Mouse (Mus musculus) testis, adult 2 months (tissue): ENCODE results near the gene Zfp36. TPM values are rescaled to one million over a fixed set of nuclear protein-coding genes. Genes with fewer than 3 reads are reported as not detected.

ENCODE experiments used
- H3K27ac ChIP-seq: fragments of 200-500 bp; 2 replicates; pipeline ENCODE4 v1.5.1; 2012; ENCODE audit warnings: low read depth, low read length; ENCODE audit not compliant: control insufficient read depth, insufficient read depth
- H3K27me3 ChIP-seq: fragments of 200-500 bp; 2 replicates; pipeline ENCODE4 v1.6.1; 2012; ENCODE audit warnings: mild to moderate bottlenecking, low read length, moderate library complexity; ENCODE audit not compliant: control insufficient read depth, insufficient read depth
- H3K36me3 ChIP-seq: fragments of 200-500 bp; 2 replicates; pipeline ENCODE4 v1.6.1; 2012; ENCODE audit warnings: mild to moderate bottlenecking, low read length; ENCODE audit not compliant: control insufficient read depth, insufficient read depth
- H3K4me1 ChIP-seq: fragments of 200-500 bp; 2 replicates; pipeline ENCODE4 v1.6.1; 2012; ENCODE audit warnings: low read length; ENCODE audit not compliant: control insufficient read depth, insufficient read depth
- H3K4me3 ChIP-seq: fragments of 200-500 bp; 2 replicates; pipeline ENCODE4 v1.5.1; 2012; ENCODE audit warnings: low read depth, mild to moderate bottlenecking, low read length, moderate library complexity, mixed read lengths; ENCODE audit not compliant: control insufficient read depth
- CTCF ChIP-seq: fragments of 200-500 bp; IDR thresholded peaks from 2 replicates; pipeline ENCODE4 v1.5.1; 2012; ENCODE audit warnings: low read depth, mild to moderate bottlenecking, inconsistent platforms, low read length, moderate library complexity; ENCODE audit not compliant: control insufficient read depth, insufficient read depth, insufficient replicate concordance
- POLR2A ChIP-seq: fragments of 200-500 bp; IDR thresholded peaks from 2 replicates; pipeline ENCODE4 v1.6.1; 2012; ENCODE audit warnings: low read depth, mild to moderate bottlenecking, inconsistent platforms, low read length, moderate library complexity; ENCODE audit not compliant: control insufficient read depth
- polyA plus RNA-seq: library from polyadenylated mRNA; depleted of rRNA; stranded (reverse); fragments of >200 nt; gene quantifications from 2 replicates; pipeline ENCODE4 v1.2.3, GENCODE M21; 2012

The Zfp36 gene
- polyA plus RNA-seq, 1 experiment, result 3.8 TPM

- peaks cover 3% of the 10 kb centered on the region; the same call in 1 of the 2 replicates for H3K4me1 ChIP-seq
- no peaks in the 10 kb centered on the region; the same call in 1 of the 2 replicates for H3K36me3 ChIP-seq
- H3K4me3 ChIP-seq, result no peak overlapping the region
- H3K27ac ChIP-seq, result peak overlapping the region; percentile 60; the same call in 1 of the 2 replicates
- H3K27me3 ChIP-seq, result no peaks in the 10 kb centered on the region
- TF ChIP-seq POLR2A, result no peak
- TF ChIP-seq CTCF, result no peak
These were observed 23.1 kb downstream of the Zfp36 start for GRCm38 (mm10) chr7:28356981-28357380.

DNA sequence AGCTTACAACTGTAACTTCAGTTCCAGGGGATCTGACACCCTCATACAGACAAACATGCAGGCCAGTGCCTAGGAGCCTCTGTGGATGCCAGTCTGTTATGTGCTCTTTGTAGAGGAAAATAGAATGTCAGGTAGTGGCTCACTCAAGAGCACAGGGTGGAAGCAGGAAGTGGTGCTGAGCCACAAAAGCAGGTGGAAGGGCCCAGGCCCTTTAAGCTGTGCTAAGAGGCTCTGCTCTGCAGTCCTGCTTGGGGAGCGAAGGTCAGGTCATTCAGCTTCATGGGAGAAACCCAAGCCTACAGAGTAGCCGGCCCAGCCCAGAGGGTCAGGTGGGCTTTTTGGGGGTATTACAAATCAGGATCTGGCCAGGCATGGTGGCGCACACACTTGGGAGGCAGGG lies 24.8 kb downstream of the Zfp36 start:
- H3K36me3 ChIP-seq, result no peaks in the 10 kb centered on the region; the same call in 1 of the 2 replicates
- H3K27ac ChIP-seq, result no peak overlapping the region
- no peak for TF ChIP-seq POLR2A
- no peak for TF ChIP-seq CTCF
- H3K4me3 ChIP-seq, result no peak overlapping the region
- H3K27me3 ChIP-seq, result no peaks in the 10 kb centered on the region
- peaks cover 3% of the 10 kb centered on the region; the same call in 1 of the 2 replicates for H3K4me1 ChIP-seq

- peaks cover 6% of the 10 kb centered on the region for H3K4me1 ChIP-seq
- no peaks in the 10 kb centered on the region; the same call in 1 of the 2 replicates for H3K36me3 ChIP-seq
These were observed 25.5 kb downstream of the Zfp36 start for GRCm38 (mm10) chr7:28354596-28354995.

GRCm38 (mm10) chr7:28354113-28354581 lies 25.9 kb downstream of the Zfp36 start:
- no peak for TF ChIP-seq CTCF
- TF ChIP-seq POLR2A, result no peak
- Histone ChIP-seq H3K27me3 (no peaks in the 10 kb centered on the region), H3K4me3 (no peak overlapping the region), H3K36me3 (no peaks in the 10 kb centered on the region; the same call in 1 of the 2 replicates), H3K27ac (no peak overlapping the region), H3K4me1 (peaks cover 6% of the 10 kb centered on the region)

More at GRCm38 (mm10) chr7:28354596-28354995, 25.5 kb downstream of the Zfp36 start:
- TF ChIP-seq CTCF (no peak), POLR2A (no peak)
- no peak overlapping the region for H3K4me3 ChIP-seq
- H3K27ac ChIP-seq, result no peak overlapping the region
- H3K27me3 ChIP-seq, result no peaks in the 10 kb centered on the region

- Histone ChIP-seq H3K36me3 (no peaks in the 10 kb centered on the region; the same call in 1 of the 2 replicates), H3K27ac (no peak overlapping the region), H3K4me1 (peaks cover 6% of the 10 kb centered on the region), H3K4me3 (no peak overlapping the region), H3K27me3 (no peaks in the 10 kb centered on the region)
- TF ChIP-seq CTCF (no peak), POLR2A (no peak)
These were observed 26.8 kb downstream of the Zfp36 start for GRCm38 (mm10) chr7:28353267-28353666.

- Histone ChIP-seq H3K27me3 (no peaks in the 10 kb centered on the region), H3K36me3 (no peaks in the 10 kb centered on the region; the same call in 1 of the 2 replicates), H3K4me1 (peaks cover 4% of the 10 kb centered on the region), H3K27ac (no peak overlapping the region), H3K4me3 (no peak overlapping the region)
- TF ChIP-seq CTCF (no peak), POLR2A (no peak)
These were observed 28.3 kb downstream of the Zfp36 start for GRCm38 (mm10) chr7:28351676-28352191.

- TF ChIP-seq CTCF (peak; percentile 10; the same call in 1 of the 2 replicates), POLR2A (peak; percentile 74; the same call in 1 of the 2 replicates)
- H3K27me3 ChIP-seq, result no peaks in the 10 kb centered on the region
- peaks cover 4% of the 10 kb centered on the region for H3K4me1 ChIP-seq
- H3K36me3 ChIP-seq, result no peaks in the 10 kb centered on the region; the same call in 1 of the 2 replicates
- peak within 1 kb of the TSS; percentile 87 for H3K27ac ChIP-seq
- H3K4me3 ChIP-seq, result peak within 1 kb of the TSS; percentile 94
These were observed 29.7 kb downstream of the Zfp36 start, which contains the start of gene Rps16 for GRCm38 (mm10) chr7:28350155-28350883. TSS of gene Rps16 (plus strand) at chr7:28350652.
